Mouse (Mus musculus) hindbrain, embryonic 16.5 days (tissue): ENCODE measurements around the gene Ptbp2. TPM values are rescaled to one million over a fixed set of nuclear protein-coding genes. Genes with fewer than 3 reads are reported as not detected.

Experiments used
- ATAC-seq: fragments of 200-750 bp; cut with Nextera tagmentation; 2 replicates; pipeline ENCODE4 v1.8.0; 2017; ENCODE audit warnings: moderate TSS enrichment, moderate library complexity
- H3K27ac ChIP-seq: fragments of 300-500 bp; sonication (generic); 2 replicates; pipeline ENCODE4 v1.5.1; 2014; ENCODE audit warnings: low read depth, mild to moderate bottlenecking, control low read depth, low read length, moderate library complexity
- H3K27me3 ChIP-seq: fragments of 300-500 bp; sonication (generic); replicated peaks from 2 replicates; pipeline ENCODE4 v1.6.1; 2014; ENCODE audit warnings: low read length; ENCODE audit not compliant: control insufficient read depth, insufficient read depth
- H3K36me3 ChIP-seq: fragments of 300-500 bp; sonication (generic); 2 replicates; pipeline ENCODE4 v1.6.1; 2014; ENCODE audit warnings: mild to moderate bottlenecking, low read length, moderate library complexity, mixed read lengths; ENCODE audit not compliant: control insufficient read depth, insufficient read depth
- H3K4me1 ChIP-seq: fragments of 300-500 bp; sonication (generic); 2 replicates; pipeline ENCODE4 v1.6.1; 2014; ENCODE audit warnings: low read depth, low read length; ENCODE audit not compliant: control insufficient read depth, insufficient read depth
- H3K4me2 ChIP-seq: fragments of 300-500 bp; sonication (generic); 2 replicates; pipeline ENCODE4 v1.6.1; 2014; ENCODE audit warnings: mild to moderate bottlenecking, low read length, control low read depth, moderate library complexity
- H3K4me3 ChIP-seq: fragments of 300-500 bp; sonication (generic); 2 replicates; pipeline ENCODE4 v1.5.1; 2014; ENCODE audit warnings: mild to moderate bottlenecking, low read length, control low read depth, moderate library complexity
- H3K9ac ChIP-seq: fragments of 300-500 bp; sonication (generic); 2 replicates; pipeline ENCODE4 v1.6.1; 2014; ENCODE audit warnings: low read depth, mild to moderate bottlenecking, control low read depth, low read length, moderate library complexity
- H3K9me3 ChIP-seq: fragments of 300-500 bp; sonication (generic); 2 replicates; pipeline ENCODE4 v1.6.1; 2014; ENCODE audit warnings: mild to moderate bottlenecking, low read length, moderate library complexity; ENCODE audit not compliant: control insufficient read depth
- WGBS: fragments of 180-500 bp; shearing (Covaris S2); extraction: QIAGEN DNeasy Blood & Tissue Kit; methylation state at CpG from one replicate; pipeline ENCODE4 v1.1.7; 2014; 5-methylcytosine and 5-hydroxymethylcytosine counted together
- polyA plus RNA-seq: library from polyadenylated mRNA; unstranded; fragments of >200 nt; fragmentation: Nextera tagmentation; extraction: Ambion mirVana; gene quantifications from 2 replicates; pipeline ENCODE4 v1.2.1, GENCODE M21; 2015

Gene Ptbp2
- 205 and 217 TPM in 2 replicates for polyA plus RNA-seq

DNA sequence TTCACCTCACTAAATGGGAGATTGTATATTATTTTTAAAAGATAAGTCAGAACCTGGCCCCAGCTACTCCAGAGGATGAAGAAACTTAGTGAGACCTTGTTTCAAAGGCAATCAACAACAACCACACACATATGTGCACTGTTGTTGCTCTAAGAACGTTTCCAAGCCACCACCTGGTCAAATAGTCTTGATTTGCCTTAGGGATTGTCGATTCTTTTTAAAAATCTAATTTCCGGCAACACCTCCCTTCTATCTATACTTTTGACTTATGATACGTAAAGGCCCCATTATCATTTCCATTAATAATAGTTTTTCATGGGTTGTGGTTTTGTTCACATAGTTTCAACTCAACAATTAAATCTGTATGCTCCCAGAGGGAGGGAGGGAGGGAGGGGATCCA, at the start of gene Ptbp2:
Ptbp2 (minus strand) TSS at position 101 of the 400 bp plus-strand sequence.
- H3K27me3 ChIP-seq = no peaks in the 10 kb centered on the region
- H3K9ac ChIP-seq = peak within 1 kb of the TSS; percentile 98
- peak within 1 kb of the TSS; percentile 82 for H3K4me3 ChIP-seq
- no peaks in the 10 kb centered on the region for H3K36me3 ChIP-seq
- H3K4me1 ChIP-seq = peaks cover 8% of the 10 kb centered on the region
- peak within 1 kb of the TSS; percentile 99 for H3K27ac ChIP-seq
- no peak for ATAC-seq
- WGBS = 83% methylated on average over 4 of the region's 4 CpGs
- H3K4me2 ChIP-seq = peak within 1 kb of the TSS; percentile 60
- no peaks in the 10 kb centered on the region for H3K9me3 ChIP-seq

DNA sequence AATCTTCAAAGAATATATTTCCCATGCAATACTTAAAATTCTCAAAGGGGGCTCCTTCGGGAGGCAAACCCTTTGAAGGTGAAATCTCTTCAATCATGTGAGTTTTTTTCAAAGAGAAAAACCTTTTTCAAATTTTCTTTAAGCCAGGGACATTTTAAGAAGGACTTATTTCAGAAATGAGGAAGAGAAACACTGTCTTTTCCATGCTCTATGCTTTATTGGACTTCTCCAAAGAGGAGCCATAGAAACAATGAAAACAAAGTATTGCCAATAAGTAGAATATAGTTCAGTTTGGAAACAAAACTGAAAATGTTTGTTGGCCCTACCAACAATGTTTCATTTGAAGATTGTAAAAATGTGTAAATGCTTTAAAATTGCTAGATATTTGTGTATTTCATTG, 30.4 kb upstream of the Ptbp2 start:
- no peak overlapping the region for H3K27ac ChIP-seq
- no peak overlapping the region for H3K4me2 ChIP-seq
- no peaks in the 10 kb centered on the region for H3K9me3 ChIP-seq
- no peaks in the 10 kb centered on the region for H3K36me3 ChIP-seq
- H3K27me3 ChIP-seq = no peaks in the 10 kb centered on the region
- ATAC-seq = no peak
- WGBS = 73% methylated on average over 1 of the region's 1 CpGs
- H3K4me3 ChIP-seq = no peak overlapping the region
- no peak overlapping the region for H3K9ac ChIP-seq
- no peaks in the 10 kb centered on the region for H3K4me1 ChIP-seq

DNA sequence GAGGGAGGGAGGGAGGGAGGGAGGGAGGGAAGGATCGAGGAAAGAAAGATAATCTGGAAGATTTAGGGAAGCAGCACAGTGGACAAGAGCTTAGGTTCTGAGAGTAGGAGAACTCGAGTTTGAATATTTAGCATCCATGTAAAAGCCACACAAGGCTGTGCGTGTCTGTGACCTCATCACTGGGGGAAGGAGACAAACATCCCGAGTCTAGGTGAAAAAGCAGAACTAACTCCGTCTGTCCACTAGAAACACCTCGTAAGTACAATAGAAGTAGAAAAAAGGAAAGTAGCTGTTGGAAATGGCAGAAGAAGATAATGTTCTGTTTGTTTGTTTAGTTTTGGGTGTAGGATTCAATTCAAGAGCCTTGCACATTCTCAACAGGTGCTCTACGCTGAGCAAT, 21.9 kb upstream of the Ptbp2 start:
- H3K36me3 ChIP-seq = no peaks in the 10 kb centered on the region
- no peak overlapping the region for H3K4me2 ChIP-seq
- no peak for ATAC-seq
- WGBS = 77% methylated on average over 7 of the region's 7 CpGs
- no peaks in the 10 kb centered on the region for H3K4me1 ChIP-seq
- H3K9me3 ChIP-seq = no peaks in the 10 kb centered on the region
- no peak overlapping the region for H3K27ac ChIP-seq
- H3K27me3 ChIP-seq = no peaks in the 10 kb centered on the region
- H3K9ac ChIP-seq = no peak overlapping the region
- H3K4me3 ChIP-seq = no peak overlapping the region

DNA sequence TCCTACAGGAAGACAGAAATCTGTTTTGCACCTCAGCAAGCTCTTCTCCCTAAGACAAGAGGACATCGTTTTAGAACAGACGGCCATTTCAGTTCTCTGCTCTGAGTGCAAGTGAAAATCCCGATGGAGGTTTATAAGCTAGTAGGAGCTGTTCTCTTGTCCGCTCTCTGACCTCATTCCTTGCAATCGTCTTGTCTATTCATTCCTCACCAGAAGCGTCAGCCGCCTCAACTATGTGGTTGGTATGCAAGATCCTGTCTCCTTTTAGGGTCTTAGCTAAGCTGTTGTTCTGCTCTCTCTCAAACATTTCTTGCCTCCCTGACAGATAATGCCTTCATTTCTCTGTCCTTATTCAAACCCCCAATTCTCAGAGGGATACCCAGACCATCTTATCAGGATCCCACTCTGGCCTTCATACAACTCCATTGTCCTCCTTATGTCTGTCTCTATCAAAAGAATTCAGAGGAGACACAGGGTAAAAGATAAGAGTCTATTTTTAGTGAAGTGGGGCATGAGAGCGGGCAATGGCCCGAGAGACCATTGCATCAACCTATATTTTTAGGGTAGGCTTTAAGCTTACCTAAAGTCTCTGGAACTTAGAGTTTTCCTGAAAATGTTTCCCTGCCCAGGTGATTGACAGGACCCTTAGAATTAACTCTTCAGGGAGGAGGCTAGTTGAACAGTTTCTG, 10.6 kb upstream of the Ptbp2 start:
- WGBS = 88% methylated on average over 9 of the region's 9 CpGs

DNA sequence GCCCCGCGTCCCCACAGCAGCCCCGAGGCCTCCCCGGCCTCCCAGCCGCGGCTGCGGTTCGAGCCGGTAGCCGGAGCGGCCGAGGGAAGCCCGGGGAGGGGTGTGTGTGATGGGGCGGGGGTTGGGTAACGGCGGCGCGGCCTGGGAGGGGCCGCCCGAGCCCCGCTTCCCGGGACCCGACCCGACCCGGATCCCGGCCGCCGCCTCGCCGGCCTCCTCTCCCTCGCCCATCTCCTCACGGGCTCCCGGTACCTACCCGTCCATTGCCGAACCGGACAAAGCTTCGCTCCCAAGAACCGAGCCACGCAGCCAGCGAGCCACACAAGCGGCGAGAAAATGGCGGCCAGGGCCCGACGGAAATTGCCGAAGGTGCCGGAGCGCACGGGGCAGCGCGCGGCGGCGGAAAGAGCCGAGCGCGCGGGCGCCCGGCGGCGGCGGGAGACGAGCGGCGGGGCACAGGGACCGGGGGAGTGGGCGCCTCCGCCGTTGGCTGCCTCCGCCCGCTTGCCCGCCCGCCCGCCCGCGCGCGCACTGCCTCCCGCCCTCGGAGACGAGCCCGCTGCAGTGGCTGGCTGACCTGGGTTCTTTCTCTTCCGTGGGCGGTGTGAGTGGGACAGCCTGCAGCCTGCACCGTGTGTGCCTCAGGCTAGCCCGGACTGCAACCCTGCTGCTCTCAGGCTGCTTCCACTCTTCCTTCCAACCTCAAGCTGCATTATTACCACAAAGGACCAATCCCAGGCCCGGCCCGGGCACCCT, 1.1 kb downstream of the Ptbp2 start:
- Histone ChIP-seq H3K27ac (peak overlapping the region; percentile 99), H3K36me3 (no peaks in the 10 kb centered on the region), H3K27me3 (no peaks in the 10 kb centered on the region), H3K9me3 (no peaks in the 10 kb centered on the region), H3K4me1 (peaks cover 15% of the 10 kb centered on the region), H3K4me2 (peak overlapping the region; percentile 80), H3K9ac (peak overlapping the region; percentile 98), H3K4me3 (peak overlapping the region; percentile 82)
- ATAC-seq = peak; percentile 97
- under 1% methylated on average over 45 of the region's 89 CpGs for WGBS

More for the DNA sequence above, 10.6 kb upstream of the Ptbp2 start:
- ATAC-seq = no peak
- Histone ChIP-seq H3K9me3 (no peaks in the 10 kb centered on the region), H3K9ac (no peak overlapping the region), H3K4me2 (no peak overlapping the region), H3K27me3 (no peaks in the 10 kb centered on the region), H3K4me3 (no peak overlapping the region), H3K27ac (no peak overlapping the region), H3K4me1 (no peaks in the 10 kb centered on the region), H3K36me3 (no peaks in the 10 kb centered on the region)

DNA sequence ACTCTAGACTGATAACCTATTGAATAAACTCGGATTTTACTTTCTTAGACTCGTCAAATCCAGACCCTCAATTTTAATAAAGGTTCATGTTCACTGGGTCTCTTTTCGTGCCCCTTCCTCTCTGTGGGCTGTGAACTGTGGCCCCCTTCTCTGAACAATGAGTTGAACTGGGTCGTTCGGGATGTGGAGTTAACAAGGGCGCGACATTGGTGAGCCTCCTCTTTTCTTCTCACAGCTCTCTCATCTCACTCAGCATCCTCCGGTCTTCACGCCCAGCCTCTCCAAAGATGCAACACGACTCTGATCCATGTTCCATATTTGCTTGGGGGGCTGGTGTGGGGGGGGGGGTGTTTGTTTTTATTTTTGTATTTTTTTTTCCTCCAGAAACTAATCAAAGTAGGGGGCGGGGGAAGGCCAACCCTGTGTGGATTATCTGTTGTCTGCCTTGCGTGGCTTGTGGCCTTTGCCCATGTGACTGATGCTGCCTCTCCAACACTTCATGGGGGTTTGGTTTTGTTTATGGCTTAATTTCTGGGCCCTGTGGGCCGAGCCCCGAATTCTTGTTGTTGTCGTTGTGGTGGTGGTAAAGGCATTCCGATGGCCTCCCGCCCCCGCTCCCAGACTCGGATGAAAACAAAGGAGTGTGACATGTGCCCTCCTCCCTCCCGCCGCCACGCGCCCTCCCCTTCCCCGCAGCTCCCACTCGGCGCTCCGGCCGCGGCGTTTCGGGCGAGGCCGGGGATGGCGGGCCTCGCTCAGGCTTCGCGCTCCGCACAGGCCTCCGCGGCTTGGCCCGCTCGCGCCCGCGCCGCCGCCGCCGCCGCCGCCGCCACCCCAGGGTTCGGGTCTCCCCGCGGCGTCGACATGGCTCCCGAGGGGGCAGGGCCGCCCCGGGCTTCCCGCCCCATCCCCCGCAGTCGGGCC, 2.0 kb downstream of the Ptbp2 start:
- Histone ChIP-seq H3K27me3 (no peaks in the 10 kb centered on the region), H3K4me2 (peak overlapping the region; percentile 80), H3K9me3 (no peaks in the 10 kb centered on the region), H3K4me1 (peaks cover 16% of the 10 kb centered on the region), H3K36me3 (no peaks in the 10 kb centered on the region), H3K4me3 (peak overlapping the region; percentile 82), H3K9ac (peak overlapping the region; percentile 98), H3K27ac (peak overlapping the region; percentile 99)
- WGBS = under 1% methylated on average over 44 of the region's 63 CpGs
- ATAC-seq = peak; percentile 68

DNA sequence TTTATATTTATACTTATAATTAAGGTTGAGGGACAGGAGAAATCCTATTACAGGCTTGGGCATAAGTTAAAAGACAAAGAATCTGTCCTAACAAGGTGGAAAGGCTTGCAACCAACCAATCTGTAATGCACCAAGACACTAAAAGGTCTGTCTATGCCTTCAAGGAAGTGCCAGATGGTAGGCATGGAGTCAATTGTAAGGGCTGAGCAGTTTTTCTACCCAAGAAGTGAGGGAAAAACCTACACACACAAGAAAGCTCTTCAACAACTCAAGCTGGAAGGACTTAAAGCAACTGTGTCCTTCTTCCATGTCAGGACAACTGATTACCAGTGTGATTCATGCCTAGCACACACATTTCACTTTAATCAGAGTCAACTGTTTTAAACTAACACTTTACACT, 3.4 kb downstream of the Ptbp2 start:
- Histone ChIP-seq H3K27ac (no peak overlapping the region), H3K27me3 (no peaks in the 10 kb centered on the region), H3K4me2 (peak overlapping the region; percentile 68), H3K4me1 (peaks cover 18% of the 10 kb centered on the region), H3K36me3 (no peaks in the 10 kb centered on the region), H3K9ac (no peak overlapping the region), H3K9me3 (no peaks in the 10 kb centered on the region), H3K4me3 (peak overlapping the region; percentile 31)
- ATAC-seq = no peak

DNA sequence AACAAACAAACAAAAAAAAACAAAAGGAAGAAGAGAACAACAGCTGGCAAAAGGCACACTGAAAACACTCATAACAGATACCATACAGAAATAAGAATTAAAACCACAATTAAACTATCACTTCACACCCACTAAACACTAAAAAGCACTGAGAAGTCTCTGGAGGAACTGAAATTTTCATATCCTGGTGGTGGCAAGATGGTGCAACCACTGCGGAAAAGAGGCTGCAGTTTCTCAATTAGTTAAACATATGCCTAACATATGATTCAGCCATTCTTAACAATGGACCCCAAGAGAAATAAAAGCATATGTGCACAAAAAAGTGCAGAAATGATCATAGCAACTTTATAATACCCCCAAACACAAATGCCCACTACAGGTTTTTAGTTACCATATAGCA, 5.0 kb downstream of the Ptbp2 start:
- 60% methylated on average over 1 of the region's 1 CpGs for WGBS
- Histone ChIP-seq H3K27ac (no peak overlapping the region), H3K27me3 (no peaks in the 10 kb centered on the region), H3K9ac (no peak overlapping the region), H3K4me1 (peaks cover 19% of the 10 kb centered on the region), H3K9me3 (no peaks in the 10 kb centered on the region), H3K4me2 (no peak overlapping the region), H3K4me3 (no peak overlapping the region), H3K36me3 (no peaks in the 10 kb centered on the region)
- no peak for ATAC-seq

DNA sequence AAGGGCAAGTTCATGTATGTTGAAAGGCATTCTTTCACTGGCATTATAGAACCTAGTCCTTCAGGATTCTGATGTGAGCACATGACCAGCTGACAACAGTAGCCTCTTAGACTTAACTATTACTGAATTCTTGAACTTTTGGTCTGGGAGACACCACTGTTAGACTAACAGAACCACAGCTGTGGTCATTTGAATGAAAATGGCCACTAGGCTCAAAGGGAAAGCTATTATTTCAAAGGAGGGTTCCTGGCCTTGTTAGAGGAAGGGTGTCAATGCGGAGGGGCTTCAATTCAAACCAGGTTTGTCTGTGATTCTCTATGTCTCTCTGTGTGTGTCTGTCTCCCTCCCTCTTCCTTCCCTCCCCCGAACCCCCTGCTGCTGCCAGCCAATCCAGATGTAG, 5.8 kb downstream of the Ptbp2 start:
- H3K9me3 ChIP-seq = no peaks in the 10 kb centered on the region
- no peaks in the 10 kb centered on the region for H3K36me3 ChIP-seq
- H3K9ac ChIP-seq = no peak overlapping the region
- no peak for ATAC-seq
- no peak overlapping the region for H3K4me2 ChIP-seq
- no peaks in the 10 kb centered on the region for H3K27me3 ChIP-seq
- WGBS = 61% methylated on average over 2 of the region's 2 CpGs
- peaks cover 19% of the 10 kb centered on the region for H3K4me1 ChIP-seq
- H3K4me3 ChIP-seq = no peak overlapping the region
- H3K27ac ChIP-seq = no peak overlapping the region
